Mouse (Mus musculus) testis, postnatal 10 days (tissue): ENCODE measurements around the gene Ebf4.
A peak's percentile ranks its signal among the peaks of the same experiment; 100 is the strongest.

ENCODE experiments used
- DNase-seq: peaks from one replicate; pipeline ENCODE4 v3.0.0; 2021; ENCODE audit warnings: low spot score

Ebf4 gene

GRCm38 (mm10) chr2:130383895-130384294 is 88.9 kb downstream of the Ebf4 start:
- no peak for DNase-seq

GRCm38 (mm10) chr2:130386212-130386611 is 91.2 kb downstream of the Ebf4 start:
- DNase-seq, result no peak

GRCm38 (mm10) chr2:130388796-130389195 is 93.8 kb downstream of the Ebf4 start:
- no peak for DNase-seq

GRCm38 (mm10) chr2:130390993-130391625 is 96.1 kb downstream of the Ebf4 start:
- no peak for DNase-seq

GRCm38 (mm10) chr2:130392836-130393235 is 97.9 kb downstream of the Ebf4 start:
- no peak for DNase-seq

- DNase-seq, result no peak
Measured at GRCm38 (mm10) chr2:130395696-130396095, 100.7 kb downstream of the Ebf4 start.

GRCm38 (mm10) chr2:130397186-130397985 is 102.4 kb downstream of the Ebf4 start, which contains the start of gene Cpxm1:
Cpxm1 (minus strand) TSS chr2:130397574.
- peak; percentile 72 for DNase-seq

- no peak for DNase-seq
Measured at GRCm38 (mm10) chr2:130398091-130398490, 103.1 kb downstream of the Ebf4 start.

GRCm38 (mm10) chr2:130400046-130400445 is 105.1 kb downstream of the Ebf4 start:
- no peak for DNase-seq

- DNase-seq, result no peak
Measured at GRCm38 (mm10) chr2:130401891-130402290, 106.9 kb downstream of the Ebf4 start.

- DNase-seq, result no peak
Measured at GRCm38 (mm10) chr2:130404939-130405338, 110.0 kb downstream of the Ebf4 start, which contains the start of the genes Gm28372 and 1700020A23Rik. Gm28372 (plus strand) TSS chr2:130405239. 1700020A23Rik (plus strand) TSS chr2:130405259.

- no peak for DNase-seq
Measured at GRCm38 (mm10) chr2:130406178-130406577, 111.2 kb downstream of the Ebf4 start, which contains the start of gene Tmem239. Tmem239 (plus strand) TSS chr2:130406478.

- no peak for DNase-seq
Measured at GRCm38 (mm10) chr2:130408194-130408593, 113.2 kb downstream of the Ebf4 start.

GRCm38 (mm10) chr2:130411558-130412495 is 116.9 kb downstream of the Ebf4 start:
- peak; percentile 96 for DNase-seq

GRCm38 (mm10) chr2:130412775-130413174 is 117.8 kb downstream of the Ebf4 start:
- DNase-seq, result no peak

- DNase-seq, result no peak
Measured at GRCm38 (mm10) chr2:130414094-130414856, 119.3 kb downstream of the Ebf4 start.
